Comparison of ENCODE assay signal across 8 mouse cellular contexts in genomic region chr1:157039016-157039835, GRCm38 (mm10).
DNase-seq lines count a peak whose midpoint lies in the region; ATAC-seq and TF ChIP-seq lines count a peak whose summit lies in the region.

No protein-coding gene starts in this region.

- no peaks in the 10 kb centered on the region for H3K9me3 ChIP-seq in forebrain, postnatal 0 days (ENCODE audit: low read length)
- no peaks in the 10 kb centered on the region for H3K9me3 ChIP-seq in liver, embryonic 16.5 days (replicated peaks; ENCODE audit: control insufficient read depth, low read length)

- H3K4me3 ChIP-seq in forebrain, postnatal 0 days (ENCODE audit: low read depth, low read length) = no peak overlapping the region
- H3K4me3 ChIP-seq in liver, embryonic 16.5 days (ENCODE audit: low read depth, low read length) = peak overlapping the region; percentile 33

- H3K27ac ChIP-seq in forebrain, postnatal 0 days (ENCODE audit: low read depth, low read length) = peak overlapping the region; percentile 83
- H3K27ac ChIP-seq in liver, embryonic 16.5 days (ENCODE audit: low read length) = peak overlapping the region; percentile 86

- no peaks in the 10 kb centered on the region for H3K36me3 ChIP-seq in forebrain, postnatal 0 days (ENCODE audit: insufficient read depth)
- no peaks in the 10 kb centered on the region for H3K36me3 ChIP-seq in liver, embryonic 16.5 days (ENCODE audit: control insufficient read depth, insufficient read depth)

- DNase-seq in left cerebral cortex, adult 18-20 months (ENCODE audit: low spot score in 2 of 2) = peak; percentile 38 to 45
- no peak for DNase-seq in left cerebral cortex, adult 11 months (ENCODE audit: low spot score)
- DNase-seq in cerebellum, adult 8-10 months = peak; percentile 6
- peak; percentile 93 for DNase-seq in forebrain, postnatal 0 days
- peak; percentile 73 for DNase-seq in naive thymus-derived CD4-positive, alpha-beta T cell, adult 2 months (ENCODE audit: low read depth)
- DNase-seq in thymus, postnatal 14 days = peak; percentile 51

- peak overlapping the region; percentile 20 for H3K4me2 ChIP-seq in forebrain, postnatal 0 days (ENCODE audit: low read depth)
- peak overlapping the region; percentile 62 for H3K4me2 ChIP-seq in liver, embryonic 16.5 days (ENCODE audit: low read depth, low read length)

- H3K4me1 ChIP-seq in forebrain, postnatal 0 days (ENCODE audit: insufficient read depth) = peaks cover 28% of the 10 kb centered on the region
- H3K4me1 ChIP-seq in liver, embryonic 16.5 days (ENCODE audit: control insufficient read depth, low read depth, low read length) = peaks cover 17% of the 10 kb centered on the region

- WGBS in forebrain, postnatal 0 days = 3% methylated on average over 14 of the region's 14 CpGs
- 3% methylated on average over 14 of the region's 14 CpGs for WGBS in liver, embryonic 16.5 days (ENCODE audit: insufficient replicate concordance)

- H3K27me3 ChIP-seq in forebrain, postnatal 0 days (ENCODE audit: insufficient read depth, low read length) = no peaks in the 10 kb centered on the region
- no peaks in the 10 kb centered on the region for H3K27me3 ChIP-seq in liver, embryonic 16.5 days (ENCODE audit: control insufficient read depth, insufficient read depth, low read depth, low read length)

- H3K9ac ChIP-seq in forebrain, postnatal 0 days = no peak overlapping the region
- H3K9ac ChIP-seq in liver, embryonic 16.5 days (ENCODE audit: low read depth, low read length) = peak overlapping the region; percentile 54

- peak; percentile 89 for ATAC-seq in forebrain, postnatal 0 days
- peak; percentile 74 for ATAC-seq in inflammation-experienced regulatory T-cells, adult 6 months
- ATAC-seq in liver, embryonic 16.5 days (ENCODE audit: low read depth) = peak; percentile 95

- no peak for TF ChIP-seq CTCF in forebrain, postnatal 0 days (IDR thresholded peaks at IDR 0.05; ENCODE audit: low read depth)
